Mouse (Mus musculus) cerebellum, adult 9-11 months (tissue): ENCODE measurements around the gene Rdh1.
"Not testable (repeated sequence)": the region's sequence is repeated elsewhere in the genome, so short reads cannot be mapped to it uniquely, and the experiment has no call there.

Experiments
- DNase-seq: peaks from one replicate; pipeline ENCODE4 v3.0.0; 2022

Rdh1 gene

DNA sequence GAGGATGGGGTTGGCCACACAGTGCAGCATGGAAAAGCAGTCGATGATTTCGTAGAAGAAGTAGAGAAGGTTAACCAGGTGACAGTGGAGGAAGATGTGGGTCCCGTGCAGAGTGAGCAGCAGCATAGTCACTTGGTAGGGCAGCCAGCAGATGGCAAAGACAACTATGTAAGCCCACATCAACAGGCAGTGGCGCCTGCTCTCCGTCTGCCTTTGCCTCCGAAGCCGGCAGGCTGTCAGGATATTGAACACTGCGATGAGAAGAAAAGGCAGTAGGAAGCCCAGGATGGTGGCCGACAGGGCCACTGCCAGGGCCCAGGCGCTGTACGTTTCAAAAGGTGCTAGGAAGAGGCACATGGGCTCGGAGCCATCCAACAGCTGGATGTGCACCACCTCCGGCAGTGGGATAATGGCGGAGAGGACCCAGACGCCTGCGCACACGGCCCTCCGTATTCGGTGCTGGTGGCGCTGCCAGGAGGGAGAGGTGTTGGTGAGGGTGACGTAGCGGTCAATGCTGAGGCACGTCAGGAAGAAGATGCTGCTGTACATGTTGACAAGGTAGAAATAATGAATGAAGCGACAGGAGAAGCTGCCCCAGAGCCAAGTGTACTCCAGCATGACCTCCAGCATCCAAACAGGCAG lies 9.3 kb upstream of the Rdh1 start:
- DNase-seq, result no peak

DNA sequence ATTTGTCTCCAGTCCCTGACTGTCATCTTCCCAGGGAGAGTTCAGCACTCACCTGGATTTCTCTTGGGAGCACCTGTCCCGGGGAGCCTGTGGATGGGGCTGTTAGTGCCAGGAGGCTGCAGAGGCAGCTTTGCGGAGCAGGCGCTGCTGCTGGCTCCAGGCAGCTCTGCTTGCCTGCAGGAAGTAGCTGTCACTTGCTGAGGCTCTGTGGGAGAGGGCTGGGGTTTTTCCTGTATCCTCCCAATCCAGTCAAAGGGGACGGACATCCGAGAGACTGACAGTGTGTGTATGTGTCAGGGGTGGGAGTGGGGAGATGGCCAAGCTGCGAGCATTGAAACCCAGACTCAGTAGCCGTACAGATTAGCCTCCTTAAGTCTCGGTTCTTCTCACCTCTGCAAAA lies 8.0 kb upstream of the Rdh1 start, which contains the start of gene Gpr182:
Gene Gpr182, minus strand, starts transcription at position 185 of the 400 bp plus-strand sequence.
- DNase-seq, result no peak

DNA sequence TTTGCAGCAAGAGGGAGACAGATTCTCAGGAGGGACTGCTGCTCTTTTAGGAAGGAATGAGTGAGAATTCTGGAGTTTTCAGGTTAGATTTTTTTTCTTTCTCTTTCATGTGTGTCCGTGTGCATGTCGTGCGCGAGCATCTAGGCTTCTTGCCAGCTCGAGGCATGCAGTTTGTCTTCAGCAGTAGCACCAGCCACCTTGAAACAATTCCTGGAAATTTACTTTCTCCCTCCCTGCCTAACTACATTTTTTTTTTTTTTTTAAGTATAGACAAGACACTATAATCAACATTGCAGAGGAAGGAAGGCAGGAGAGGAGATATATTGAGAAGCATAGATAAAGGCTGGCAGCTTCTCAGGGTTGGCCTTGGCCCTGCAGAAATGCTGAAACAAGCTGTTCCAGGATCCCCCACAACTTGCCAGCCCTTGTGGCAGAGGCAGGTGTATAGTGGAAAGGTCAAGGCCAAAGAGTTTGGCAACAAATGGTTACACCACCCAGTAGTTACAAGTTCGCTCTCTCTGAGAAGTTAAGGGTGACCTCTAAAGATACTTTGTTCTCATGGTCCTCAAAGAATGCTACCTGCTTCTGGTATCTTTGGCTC lies 4.9 kb upstream of the Rdh1 start:
- no peak for DNase-seq

DNA sequence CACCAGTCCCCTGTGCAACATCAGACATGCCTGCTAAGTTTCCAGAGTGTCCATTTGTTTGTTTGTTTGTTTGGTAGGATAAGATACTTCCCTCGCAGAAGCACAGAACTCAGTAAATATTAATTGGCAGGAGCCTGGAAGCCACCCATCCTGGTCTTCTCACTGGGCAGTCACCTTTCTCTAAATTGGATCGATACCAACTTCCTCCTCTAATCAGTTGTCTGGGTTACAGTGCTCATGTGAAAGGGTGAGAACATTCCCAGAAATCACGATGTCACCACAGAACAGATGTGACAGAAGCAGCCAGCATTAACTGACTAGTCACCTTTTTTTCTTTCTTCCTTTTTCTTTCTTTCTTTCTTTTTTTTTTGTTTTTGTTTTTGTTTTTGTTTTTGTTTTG lies 4.3 kb upstream of the Rdh1 start:
- no peak for DNase-seq

DNA sequence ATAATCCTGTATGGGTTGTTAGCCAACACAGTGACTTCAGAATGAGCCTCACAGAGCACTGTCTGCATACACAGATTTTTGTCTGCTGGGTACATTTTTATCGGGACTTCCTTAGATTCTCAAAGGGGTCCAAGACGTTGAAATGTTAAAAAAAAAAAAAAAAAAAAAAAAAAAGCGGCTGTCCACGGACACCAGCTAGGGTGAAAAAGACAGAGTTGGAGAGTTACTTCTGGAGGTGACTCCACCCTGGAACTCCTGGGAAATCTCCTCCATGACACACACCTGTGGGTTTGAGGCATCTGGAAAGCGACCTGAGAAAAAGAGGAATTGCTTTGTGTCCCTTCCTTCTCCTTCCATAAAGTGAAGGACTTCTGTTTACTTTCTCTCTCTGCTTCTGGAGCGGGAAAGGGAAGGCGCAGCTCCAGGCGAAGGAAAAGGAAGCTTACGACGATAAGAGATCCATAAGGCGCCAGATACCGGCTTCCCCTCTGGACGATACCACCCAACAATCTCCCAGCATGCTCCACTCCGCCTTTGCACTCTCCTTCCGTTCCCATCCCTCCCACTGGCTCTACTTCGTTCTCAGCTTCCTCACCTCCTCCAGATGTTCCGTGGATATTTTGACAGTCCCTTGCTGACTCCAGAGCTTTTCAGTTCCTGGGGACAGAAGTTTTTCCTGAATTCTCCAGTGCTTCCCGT lies 3.6 kb upstream of the Rdh1 start:
- DNase-seq, result no peak

DNA sequence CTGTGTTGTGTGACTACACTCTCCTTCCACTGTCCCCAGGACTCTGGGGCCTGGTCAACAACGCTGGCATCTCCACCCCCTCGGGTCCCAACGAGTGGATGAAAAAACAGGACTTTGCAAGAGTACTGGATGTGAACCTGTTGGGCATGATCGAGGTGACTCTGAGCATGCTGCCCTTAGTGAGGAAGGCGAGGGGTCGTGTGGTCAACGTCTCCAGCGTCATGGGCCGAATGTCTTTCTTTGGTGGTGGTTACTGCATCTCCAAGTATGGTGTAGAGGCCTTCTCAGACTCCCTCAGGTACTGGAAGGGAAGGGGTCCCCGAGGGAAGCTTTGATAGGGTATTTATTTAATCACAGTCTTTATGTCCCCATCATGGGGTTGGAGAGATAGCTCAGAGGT lies 3.4 kb downstream of the Rdh1 start:
- not testable (repeated sequence) for DNase-seq

DNA sequence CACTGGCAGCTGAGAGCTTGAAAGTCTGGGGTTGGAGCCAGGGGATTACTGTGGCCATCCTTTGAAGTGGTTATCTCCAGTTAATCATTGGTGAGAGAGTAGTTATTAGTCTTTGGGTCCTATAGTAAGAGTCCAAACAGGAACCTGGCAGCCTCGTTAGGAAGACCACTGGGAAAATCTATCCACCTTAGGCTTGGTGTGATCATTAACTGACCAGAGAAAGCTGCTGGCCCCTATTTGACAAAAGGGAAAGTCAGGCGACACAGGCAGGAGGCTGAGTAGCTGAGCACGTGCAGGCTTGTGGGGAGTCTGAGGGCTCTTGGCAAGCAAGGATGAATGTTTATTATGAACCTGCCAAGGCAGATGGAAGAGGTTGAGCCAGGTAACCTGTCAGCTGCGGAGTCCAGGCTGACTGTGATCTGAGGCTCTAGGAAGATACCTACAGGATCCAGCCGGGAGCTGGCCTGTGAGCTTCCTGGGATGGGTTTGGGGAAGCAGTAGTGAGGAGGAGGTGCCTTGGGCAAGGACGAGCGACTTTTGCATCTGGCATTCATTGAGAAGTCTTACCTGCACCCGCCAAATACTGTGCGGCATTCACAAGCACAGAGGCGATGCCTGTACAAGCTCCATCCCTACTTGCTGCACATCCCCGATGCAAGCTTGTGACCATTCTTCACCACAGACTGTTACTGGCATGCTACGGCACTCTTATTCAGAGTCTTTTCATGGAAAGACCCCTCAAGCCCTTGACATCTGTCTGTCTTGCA lies 4.6 kb downstream of the Rdh1 start:
- DNase-seq, result peak; percentile 50

DNA sequence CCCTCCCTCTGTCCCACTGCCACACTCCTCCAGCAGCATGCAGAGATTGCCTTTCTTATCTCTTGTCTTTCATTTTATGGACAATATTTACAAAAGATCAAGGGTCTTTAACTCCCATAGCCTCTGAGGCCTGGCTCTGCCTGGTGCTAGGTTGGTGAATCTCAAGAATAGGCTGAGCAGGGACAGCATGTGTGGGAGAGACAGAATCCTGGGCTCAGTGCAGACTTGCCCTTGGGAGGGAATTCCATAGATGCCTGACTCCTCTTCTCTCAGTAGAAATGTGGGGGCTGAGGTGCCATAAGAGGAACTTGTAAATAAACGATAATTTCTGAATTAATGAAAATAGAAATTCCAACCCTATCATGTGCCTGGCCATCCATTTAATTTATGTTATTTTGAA lies 7.0 kb downstream of the Rdh1 start:
- no peak for DNase-seq

DNA sequence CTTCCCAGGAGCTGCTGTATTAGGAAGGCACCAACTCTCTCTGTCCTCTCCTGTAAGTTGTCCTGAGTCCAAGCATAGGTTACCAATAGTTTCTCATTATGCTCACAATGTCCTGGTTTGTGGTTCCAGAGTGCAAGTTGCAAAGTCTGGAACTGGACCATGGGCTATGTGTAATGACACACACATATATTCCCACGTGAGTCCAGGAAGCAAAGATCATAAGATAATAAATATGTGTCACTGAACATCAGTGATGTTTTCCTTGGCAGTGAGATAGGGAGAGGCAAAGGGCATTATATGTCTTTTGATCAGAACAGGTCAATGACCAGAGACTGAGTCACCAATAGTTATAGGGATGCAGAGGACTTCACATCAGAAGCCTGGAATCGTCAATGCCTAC lies 16.5 kb downstream of the Rdh1 start, which contains the start of gene Rdh9:
Gene Rdh9, plus strand, starts transcription at position 376 of the 400 bp plus-strand sequence.
- no peak for DNase-seq

DNA sequence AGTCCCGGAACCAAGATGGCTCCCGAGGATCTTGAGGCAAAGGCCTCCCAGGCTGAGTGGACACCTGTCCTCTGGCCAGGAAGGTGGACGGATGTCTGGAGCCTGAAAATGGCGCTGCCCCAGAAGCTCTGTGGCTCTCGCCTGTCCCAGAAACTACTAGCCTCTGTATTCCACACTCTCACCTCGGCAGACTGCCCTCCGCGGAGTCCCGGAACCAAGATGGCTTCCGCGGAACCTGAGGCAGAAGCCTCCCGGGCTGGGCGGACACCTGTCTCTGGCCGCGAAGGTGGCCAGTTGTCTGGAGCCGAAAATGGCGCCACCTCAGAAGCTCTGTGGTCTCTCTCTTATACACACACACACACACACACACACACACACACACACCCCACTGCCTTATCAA lies 22.8 kb downstream of the Rdh1 start:
- DNase-seq, result not testable (repeated sequence)

DNA sequence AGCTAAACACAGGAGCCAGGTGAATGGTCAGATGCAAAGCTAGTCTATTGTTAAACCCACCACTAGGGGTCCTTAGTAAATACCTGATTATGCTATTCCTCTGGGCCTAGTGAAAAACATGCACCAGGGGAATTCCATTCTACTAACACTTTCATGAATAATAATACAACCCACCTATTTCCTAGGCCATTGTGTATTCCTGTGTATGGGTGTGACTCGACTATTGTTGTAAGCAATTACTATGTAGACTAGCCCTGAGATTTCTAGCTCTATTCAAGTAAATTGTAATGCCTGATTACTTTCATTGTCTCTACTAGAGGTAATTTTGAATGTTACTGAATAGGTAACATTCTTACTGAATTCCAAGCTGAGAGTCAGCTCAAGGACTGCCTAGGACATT lies 25.9 kb downstream of the Rdh1 start:
- not testable (repeated sequence) for DNase-seq

DNA sequence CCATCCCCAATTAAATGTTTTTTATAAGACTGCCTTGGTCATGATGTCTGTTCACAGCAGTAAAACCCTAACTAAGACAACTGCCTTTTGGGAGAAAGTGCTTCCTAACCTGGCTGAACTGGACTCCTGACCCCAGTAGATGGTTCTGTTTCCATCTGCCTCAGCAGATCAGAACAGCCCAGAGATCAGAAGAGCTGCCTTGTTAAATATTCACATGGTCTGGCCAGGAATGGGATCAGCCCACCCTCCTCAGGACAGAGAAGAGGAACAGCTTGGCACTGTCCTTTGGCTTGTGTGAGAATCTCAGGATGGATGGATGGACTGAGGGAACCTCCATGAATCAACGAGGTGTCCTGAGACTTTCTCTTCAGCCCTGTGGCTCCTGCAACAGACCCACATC lies 39.8 kb downstream of the Rdh1 start:
- DNase-seq, result no peak

DNA sequence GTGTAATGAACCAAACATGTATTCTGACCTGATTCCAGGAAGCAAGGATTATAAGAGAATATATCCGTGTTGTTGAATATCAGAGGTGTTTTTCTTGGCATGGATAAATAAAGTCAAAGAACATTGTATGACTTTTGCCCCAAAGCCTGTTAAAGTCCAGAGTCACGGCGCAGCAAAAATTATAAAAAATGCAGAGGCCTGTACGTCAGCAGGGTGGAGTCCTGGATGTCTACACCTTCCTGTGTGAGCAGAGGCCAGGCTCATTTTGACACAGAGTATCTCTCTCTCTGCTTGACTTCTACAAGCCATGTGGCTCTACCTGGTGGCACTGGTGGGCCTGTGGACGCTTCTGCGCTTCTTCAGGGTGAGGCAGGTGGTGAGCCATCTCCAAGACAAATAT lies 41.4 kb downstream of the Rdh1 start, which contains the start of gene Rdh16:
Gene Rdh16, plus strand, starts transcription at position 262 of the 400 bp plus-strand sequence.
- no peak for DNase-seq

DNA sequence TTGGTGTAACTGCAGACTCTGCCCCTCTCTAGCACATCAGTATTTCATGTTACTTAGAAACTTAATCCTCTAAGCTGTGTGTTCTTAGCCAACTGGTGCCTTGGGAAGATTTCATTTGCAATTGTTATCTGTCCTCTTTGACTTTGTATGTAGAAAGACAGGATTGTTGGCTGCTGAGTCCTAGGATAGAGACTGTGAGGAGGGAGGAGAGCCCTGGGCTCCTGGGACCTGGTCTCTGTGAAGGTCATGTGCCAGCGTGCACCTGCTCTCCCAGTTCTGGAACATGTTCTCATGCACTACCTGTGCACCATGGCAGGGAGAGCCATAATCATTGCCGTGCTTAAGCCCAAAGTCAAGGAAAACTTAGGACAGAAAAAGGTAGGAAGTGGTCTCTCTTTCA lies 42.1 kb downstream of the Rdh1 start:
- DNase-seq, result no peak

DNA sequence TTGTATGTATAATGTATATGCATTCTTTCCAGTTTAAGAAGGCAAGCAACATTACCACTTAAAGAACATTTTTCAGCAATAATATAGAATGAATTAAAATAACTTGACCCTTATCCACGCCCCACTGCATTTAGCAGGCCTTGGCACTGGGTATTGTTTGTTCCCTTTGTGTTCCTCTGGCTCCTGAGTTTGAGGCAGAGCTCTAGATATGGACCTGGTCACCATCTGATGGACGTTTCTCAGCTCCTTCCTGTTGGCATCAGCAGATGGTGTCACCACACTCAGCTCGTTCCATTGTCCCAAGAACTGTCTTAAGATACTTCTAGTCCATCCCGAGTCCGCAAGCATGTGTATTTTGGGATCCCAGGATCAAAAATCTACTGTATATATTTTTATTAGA lies 42.7 kb downstream of the Rdh1 start:
- no peak for DNase-seq

DNA sequence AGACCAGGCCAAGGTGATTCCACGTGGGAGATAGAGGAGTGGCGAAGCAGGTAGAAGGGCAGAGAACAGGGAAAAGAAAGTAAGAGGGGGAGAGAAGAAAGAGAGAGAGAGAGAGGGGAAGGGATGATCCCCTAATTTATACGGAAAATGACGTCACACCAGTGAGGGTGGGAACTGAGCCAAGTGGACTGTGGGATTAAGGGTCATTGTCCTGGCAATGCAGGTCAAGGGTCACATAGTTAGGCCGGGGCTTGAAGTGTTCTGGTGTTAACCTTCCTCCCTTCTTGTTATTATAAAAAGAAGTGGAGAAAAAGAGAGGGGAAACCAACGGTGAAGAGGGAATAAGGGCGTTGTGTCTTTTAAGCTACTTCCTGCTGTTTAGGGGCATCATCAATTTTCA lies 44.9 kb downstream of the Rdh1 start:
- no peak for DNase-seq

DNA sequence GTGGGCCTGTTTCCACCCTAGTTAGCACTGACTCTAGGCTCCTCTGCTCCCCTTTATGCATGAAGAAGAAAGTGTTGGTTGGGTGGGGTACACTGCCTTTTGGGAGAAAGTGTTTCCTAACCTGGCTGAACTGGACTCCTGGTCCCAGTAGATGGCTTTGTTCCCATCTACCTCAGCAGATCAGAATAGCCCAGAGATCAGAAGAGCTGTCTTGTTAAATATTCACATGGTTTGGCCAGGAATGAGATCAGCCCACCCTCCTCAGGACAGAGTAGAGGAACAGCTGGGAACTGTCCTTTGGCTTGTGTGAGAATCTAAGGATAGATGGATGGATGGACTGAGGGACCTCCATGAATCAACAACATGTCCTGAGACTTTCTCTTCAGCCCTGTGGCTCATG lies 56.4 kb downstream of the Rdh1 start:
- no peak for DNase-seq

DNA sequence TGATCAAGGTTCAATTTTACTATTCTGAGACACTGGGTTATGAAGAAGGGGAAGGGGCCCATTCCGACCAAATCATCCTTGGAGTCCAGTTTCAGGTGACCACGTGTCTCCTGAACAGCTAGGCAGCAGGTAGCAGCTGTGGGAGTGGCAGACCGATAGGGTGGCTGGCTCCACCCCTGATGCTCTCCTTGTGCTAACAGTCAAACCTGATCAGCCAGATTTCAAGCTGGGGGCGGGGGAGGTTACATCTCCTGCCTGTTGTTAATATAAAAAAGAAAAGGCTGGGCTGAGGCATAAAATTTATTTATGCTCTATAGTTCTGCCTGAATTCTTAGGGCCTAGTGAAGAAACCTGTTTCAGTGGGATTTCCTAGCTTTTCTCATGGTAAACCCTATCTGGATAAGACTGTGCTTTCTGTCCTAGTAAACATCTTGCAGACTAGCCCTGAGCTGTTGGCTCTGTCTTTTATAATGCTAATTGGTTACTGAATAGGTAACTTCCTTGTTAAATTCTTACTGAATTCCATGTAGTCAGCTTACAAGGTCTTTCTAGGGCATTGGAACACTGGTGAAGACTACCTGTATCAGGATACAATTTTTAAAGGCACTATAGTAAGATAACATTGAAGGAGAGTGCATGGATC lies 57.9 kb downstream of the Rdh1 start:
- not testable (repeated sequence) for DNase-seq
